Mouse (Mus musculus): ENCODE results near the gene Med7.

DNA sequence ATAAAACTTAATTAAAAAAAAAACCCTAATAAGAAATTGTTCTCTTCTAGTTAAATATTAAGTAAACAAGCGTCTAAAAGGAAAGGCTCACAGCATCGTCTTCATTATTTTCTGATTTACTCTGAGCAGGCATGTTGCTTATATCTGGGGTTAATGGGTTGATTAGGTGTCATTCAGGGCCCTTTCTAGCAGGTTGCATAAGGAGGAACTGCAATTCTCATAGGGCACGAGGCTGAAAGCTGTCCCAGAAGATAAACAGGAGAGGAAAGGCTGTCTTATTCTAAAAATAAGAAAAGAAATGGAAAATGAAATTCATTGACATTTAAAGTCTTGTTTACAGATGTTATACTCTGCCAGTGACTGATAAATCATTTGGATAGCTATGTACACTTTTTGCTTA lies 23.2 kb downstream of the Med7 start:
- TF ChIP-seq CTCF (IDR thresholded peaks at IDR 0.05; ENCODE audit: insufficient read depth, low read depth, low read length) (no peak), POLR2A (IDR thresholded peaks at IDR 0.05; ENCODE audit: insufficient read depth, low read depth, low read length) (no peak)
